Mouse (Mus musculus) testis, adult 2 months (tissue): ENCODE results near the gene Speg.

Experiments used
- CTCF ChIP-seq: fragments of 200-500 bp; IDR thresholded peaks from 2 replicates; pipeline ENCODE4 v1.5.1; 2012; ENCODE audit warnings: low read depth, mild to moderate bottlenecking, inconsistent platforms, low read length, moderate library complexity; ENCODE audit not compliant: control insufficient read depth, insufficient read depth, insufficient replicate concordance
- POLR2A ChIP-seq: fragments of 200-500 bp; IDR thresholded peaks from 2 replicates; pipeline ENCODE4 v1.6.1; 2012; ENCODE audit warnings: low read depth, mild to moderate bottlenecking, inconsistent platforms, low read length, moderate library complexity; ENCODE audit not compliant: control insufficient read depth

- TF ChIP-seq CTCF = no peak
- no peak for TF ChIP-seq POLR2A
Measured at GRCm38 (mm10) chr1:75399755-75400492, 24.8 kb downstream of the Speg start.
